Mouse (Mus musculus): ENCODE measurements around the gene Pex11g. TPM values are rescaled to one million over a fixed set of nuclear protein-coding genes. Genes with fewer than 3 reads are reported as not detected.

Gene Pex11g
- total and polyA plus RNA-seq, 3 experiments = 0.35 to 1.4 TPM; not detected in 1

DNA sequence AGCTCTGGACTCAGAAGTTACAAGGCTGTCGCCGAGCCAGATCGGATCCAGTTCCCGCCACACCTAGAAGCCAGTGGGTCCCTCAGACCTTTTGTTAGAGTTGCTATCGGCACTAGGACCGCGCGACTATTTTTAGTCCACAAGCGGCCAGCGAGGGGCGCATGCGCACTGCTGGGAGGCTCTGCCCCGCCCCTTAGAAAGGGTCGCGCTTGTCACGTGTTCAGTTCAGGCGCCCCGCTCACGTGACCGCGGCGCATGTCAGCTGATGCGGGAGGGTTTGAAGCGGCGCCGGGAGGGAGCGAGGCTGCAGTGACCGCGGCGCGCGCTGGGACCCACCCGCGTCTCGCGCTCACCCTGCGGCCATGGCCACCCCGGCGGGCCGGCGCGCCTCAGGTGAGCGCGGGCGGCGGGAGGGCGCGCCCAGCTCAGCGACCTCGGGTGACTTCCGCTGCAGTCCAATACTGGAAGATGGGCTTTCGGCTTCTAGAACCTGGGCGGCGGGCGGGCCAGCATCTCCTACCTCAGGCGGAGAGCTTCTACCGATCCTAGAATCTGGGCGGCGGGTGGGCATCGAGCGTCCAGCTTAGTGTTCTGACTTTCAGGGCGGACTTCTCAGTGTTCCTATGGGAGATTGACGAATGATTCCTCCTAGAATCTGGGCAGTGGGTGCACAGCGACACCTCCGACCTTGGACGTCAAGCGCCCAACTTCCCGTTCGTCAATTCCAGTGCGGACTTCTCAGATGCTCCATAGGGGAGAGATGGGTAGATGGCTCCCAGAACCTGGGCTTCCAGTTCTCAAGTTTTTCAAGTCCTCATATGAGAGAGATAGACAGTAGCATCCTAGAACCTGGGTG lies 33.0 kb upstream of the Pex11g start, which contains the start of gene Mcoln1 (continued):
- TF ChIP-seq ZNF384 (IDR thresholded peaks at IDR 0.05; ENCODE audit: low read depth, low read length) = no peak
- no peak for TF ChIP-seq ZKSCAN1 (IDR thresholded peaks at IDR 0.05; ENCODE audit: low read depth, low read length)
- TF ChIP-seq POLR2AphosphoS5 (IDR thresholded peaks at IDR 0.05; ENCODE audit: borderline replicate concordance, low read depth, low read length) = no peak
- peak; percentile 74 for TF ChIP-seq MXI1 (IDR thresholded peaks at IDR 0.05; ENCODE audit: low read depth, low read length)
- no peak for TF ChIP-seq EP300 (IDR thresholded peaks at IDR 0.05; ENCODE audit: low read depth in 1 of 2, low read length in 2 of 2)
- TF ChIP-seq MAZ (IDR thresholded peaks at IDR 0.05; ENCODE audit: low read depth, low read length) = peak; percentile 89

GRCm38 (mm10) chr8:3499751-3500150 lies 32.3 kb upstream of the Pex11g start:
- Histone ChIP-seq H3K27ac (ENCODE audit: control insufficient read depth, low read depth, low read length) (peak overlapping the region; percentile 75), H3K9me3 (replicated peaks; ENCODE audit: insufficient read depth, low read length) (no peaks in the 10 kb centered on the region), H3K36me3 (ENCODE audit: control insufficient read depth in 1 of 2, insufficient read depth in 2 of 2, low read length in 2 of 2) (peaks cover 0 to 6% of the 10 kb centered on the region in 2 experiments; a peak in 2 of 4 replicates), H3K79me2 (ENCODE audit: control insufficient read depth, insufficient read depth, low read length, poor library complexity) (peaks cover 3% of the 10 kb centered on the region; the same call in 1 of the 2 replicates), H3K4me3 (ENCODE audit: control insufficient read depth in 1 of 2, insufficient read depth in 1 of 2, low read depth in 2 of 2, low read length in 2 of 2) (peak overlapping the region; percentile 46 to 75), H3K9ac (ENCODE audit: control insufficient read depth, low read depth, low read length, poor library complexity, severe bottlenecking) (peak overlapping the region; percentile 81), H3K27me3 (ENCODE audit: control insufficient read depth in 1 of 2, insufficient read depth in 2 of 2, low read length in 2 of 2) (no peaks in the 10 kb centered on the region), H3K4me1 (ENCODE audit: control insufficient read depth in 1 of 2, insufficient read depth in 2 of 2, low read length in 2 of 2) (peaks cover 0 to 6% of the 10 kb centered on the region in 2 experiments; a peak in 2 of 4 replicates)
- DNase-seq (ENCODE audit: low read depth, low spot score) = no peak
- TF ChIP-seq HCFC1 (IDR thresholded peaks at IDR 0.05; ENCODE audit: low read depth, low read length) (no peak), MXI1 (IDR thresholded peaks at IDR 0.05; ENCODE audit: low read depth, low read length) (no peak), TCF12 (IDR thresholded peaks at IDR 0.05; ENCODE audit: low read depth, low read length) (no peak), RAD21 (IDR thresholded peaks at IDR 0.05; ENCODE audit: low read depth, low read length) (no peak), POLR2A (IDR thresholded peaks at IDR 0.05; ENCODE audit: control insufficient read depth in 1 of 2, insufficient read depth in 1 of 2, low read depth in 1 of 2, low read length in 2 of 2, poor library complexity in 1 of 2) (no peak), TBP (IDR thresholded peaks at IDR 0.05; ENCODE audit: low read depth, low read length) (no peak), ZMIZ1 (IDR thresholded peaks at IDR 0.05; ENCODE audit: low read depth, low read length) (no peak), RCOR1 (IDR thresholded peaks at IDR 0.05; ENCODE audit: low read depth, low read length) (no peak), CHD1 (IDR thresholded peaks at IDR 0.05; ENCODE audit: low read depth, low read length) (no peak), CTCF (IDR thresholded peaks at IDR 0.05 in 2 of 3, conservative IDR thresholded peaks at IDR 0.05 in 1 of 3; ENCODE audit: control insufficient read depth in 1 of 3, insufficient read depth in 1 of 3, low read depth in 2 of 3, low read length in 3 of 3, poor library complexity in 1 of 3, severe bottlenecking in 1 of 3) (no peak), ZNF384 (IDR thresholded peaks at IDR 0.05; ENCODE audit: low read depth, low read length) (no peak), MAFK (IDR thresholded peaks at IDR 0.05; ENCODE audit: borderline replicate concordance, low read depth, low read length) (no peak), CHD2 (IDR thresholded peaks at IDR 0.05; ENCODE audit: low read length) (no peak)

Data from MEL (cell line).